Mouse (Mus musculus): Measurements from ENCODE around the gene Meis1.

- TF ChIP-seq POLR2A (IDR thresholded peaks at IDR 0.05; ENCODE audit: low read depth, low read length), result no peak
- TF ChIP-seq CTCF (IDR thresholded peaks at IDR 0.05; ENCODE audit: extremely low read depth, insufficient read depth, insufficient read length, insufficient replicate concordance), result no peak
Observed at GRCm38 (mm10) chr11:18926798-18927197, 92.0 kb downstream of the Meis1 start.
